Mouse (Mus musculus) olfactory bulb, adult 2 months (tissue): ENCODE data around the gene Rbm8a.

ENCODE experiments used
- CTCF ChIP-seq: fragments of 200-500 bp; IDR thresholded peaks from 2 replicates; pipeline ENCODE4 v1.5.1; 2012; ENCODE audit warnings: low read depth, mild to moderate bottlenecking, low read length, moderate library complexity; ENCODE audit not compliant: insufficient read depth
- POLR2A ChIP-seq: fragments of 200-500 bp; IDR thresholded peaks from 2 replicates; pipeline ENCODE4 v1.6.1; 2012; ENCODE audit warnings: mild to moderate bottlenecking, low read depth, low read length, moderate library complexity; ENCODE audit not compliant: insufficient read depth

DNA sequence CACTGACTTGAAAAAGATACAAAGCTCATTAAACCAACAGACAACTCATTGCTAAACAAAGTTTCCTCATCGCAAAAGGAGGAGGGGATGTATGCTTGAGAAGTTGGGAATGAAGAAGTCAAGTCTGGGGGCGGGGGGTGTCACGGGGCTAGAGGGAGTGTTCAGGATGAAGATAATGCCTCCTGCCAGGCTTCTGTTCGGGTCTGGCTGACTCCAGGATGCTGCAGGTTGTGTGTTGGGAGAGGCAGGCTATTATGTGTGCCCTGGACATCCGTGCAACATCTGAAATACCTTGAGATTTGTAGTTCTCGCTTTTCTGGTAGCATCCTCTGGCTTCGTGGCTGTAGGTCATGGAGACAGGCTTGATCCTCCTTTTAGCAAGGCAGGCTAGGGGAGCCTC lies 48.7 kb downstream of the Rbm8a start:
- TF ChIP-seq CTCF (no peak), POLR2A (no peak)
